Mouse (Mus musculus) MEL (cell line): ENCODE results near the gene Drd3. TPM values are rescaled to one million over a fixed set of nuclear protein-coding genes. Genes with fewer than 3 reads are reported as not detected.

Experiments
- DNase-seq: peaks from one replicate; pipeline ENCODE4 v3.0.0; 2011; ENCODE audit warnings: low read depth, low spot score
- H3K27ac ChIP-seq: 2 replicates; pipeline ENCODE4 v1.5.1; 2012; ENCODE audit warnings: low read depth, mild to moderate bottlenecking, control low read depth, low read length, moderate library complexity; ENCODE audit not compliant: control insufficient read depth
- H3K27me3 ChIP-seq, 2 experiments: fragments of 150-350 bp in 1 of 2; sonication (generic) in 1 of 2; 2 replicates each; pipeline ENCODE4 v1.6.1; 2012; ENCODE audit warnings: low read length in 2 of 2, mild to moderate bottlenecking in 2 of 2, improper control_type of control experiment in 1 of 2, moderate library complexity in 1 of 2; ENCODE audit not compliant: insufficient read depth in 2 of 2, control insufficient read depth in 1 of 2
- H3K36me3 ChIP-seq, 2 experiments: 2 replicates each; pipeline ENCODE4 v1.6.1; 2012 to 2014; ENCODE audit warnings: low read length in 2 of 2, improper control_type of control experiment in 1 of 2, inconsistent platforms in 1 of 2, mild to moderate bottlenecking in 1 of 2; ENCODE audit not compliant: insufficient read depth in 2 of 2, control insufficient read depth in 1 of 2
- H3K4me1 ChIP-seq, 2 experiments: fragments of 150-350 bp in 1 of 2; sonication (generic) in 1 of 2; 2 replicates each; pipeline ENCODE4 v1.6.1; 2012; ENCODE audit warnings: low read length in 2 of 2, improper control_type of control experiment in 1 of 2, mild to moderate bottlenecking in 1 of 2; ENCODE audit not compliant: insufficient read depth in 2 of 2, control insufficient read depth in 1 of 2
- H3K4me3 ChIP-seq, 2 experiments: fragments of 150-350 bp in 1 of 2; sonication (generic) in 1 of 2; 2 replicates each; pipeline ENCODE4 v1.5.1; 2012; ENCODE audit warnings: low read depth in 2 of 2, low read length in 2 of 2, mild to moderate bottlenecking in 2 of 2, moderate library complexity in 2 of 2, control low read depth in 1 of 2, improper control_type of control experiment in 1 of 2; ENCODE audit not compliant: control insufficient read depth in 1 of 2, insufficient read depth in 1 of 2
- H3K79me2 ChIP-seq: 2 replicates; pipeline ENCODE4 v1.6.1; 2012; ENCODE audit warnings: mild to moderate bottlenecking, low read length, moderate library complexity; ENCODE audit not compliant: control insufficient read depth, poor library complexity, insufficient read depth
- H3K9ac ChIP-seq: 2 replicates; pipeline ENCODE4 v1.6.1; 2012; ENCODE audit warnings: low read depth, mild to moderate bottlenecking, control low read depth, low read length, moderate library complexity; ENCODE audit not compliant: control insufficient read depth, poor library complexity, severe bottlenecking
- H3K9me3 ChIP-seq: fragments of 150-350 bp; sonication (generic); replicated peaks from 2 replicates; pipeline ENCODE4 v1.6.1; 2012; ENCODE audit warnings: mild to moderate bottlenecking, low read length, improper control_type of control experiment, moderate library complexity; ENCODE audit not compliant: insufficient read depth
- BHLHE40 ChIP-seq: IDR thresholded peaks from 2 replicates; pipeline ENCODE4 v1.6.1; 2012; ENCODE audit warnings: low read depth, mild to moderate bottlenecking, inconsistent platforms, low read length, improper control_type of control experiment, borderline replicate concordance
- CHD1 ChIP-seq: IDR thresholded peaks from 2 replicates; pipeline ENCODE4 v1.6.1; 2012; ENCODE audit warnings: low read depth, mild to moderate bottlenecking, inconsistent platforms, low read length, improper control_type of control experiment
- CHD2 ChIP-seq: IDR thresholded peaks from 2 replicates; pipeline ENCODE4 v1.6.1; 2011; ENCODE audit warnings: low read length, improper control_type of control experiment
- ELF1 ChIP-seq: IDR thresholded peaks from 2 replicates; pipeline ENCODE4 v1.6.1; 2014; ENCODE audit warnings: low read depth, mild to moderate bottlenecking, inconsistent platforms, low read length, improper control_type of control experiment, moderate library complexity
- HCFC1 ChIP-seq: IDR thresholded peaks from 2 replicates; pipeline ENCODE4 v1.6.1; 2012; ENCODE audit warnings: low read depth, mild to moderate bottlenecking, inconsistent platforms, low read length, improper control_type of control experiment, moderate library complexity
- MAFK ChIP-seq: IDR thresholded peaks from 2 replicates; pipeline ENCODE4 v1.6.1; 2011; ENCODE audit warnings: low read depth, mild to moderate bottlenecking, low read length, improper control_type of control experiment, borderline replicate concordance
- MAX ChIP-seq: IDR thresholded peaks from 2 replicates; pipeline ENCODE4 v1.6.1; 2011; ENCODE audit warnings: low read length, improper control_type of control experiment
- MXI1 ChIP-seq: IDR thresholded peaks from 2 replicates; pipeline ENCODE4 v1.6.1; 2011; ENCODE audit warnings: mild to moderate bottlenecking, low read depth, low read length, improper control_type of control experiment
- NELFE ChIP-seq: IDR thresholded peaks from 2 replicates; pipeline ENCODE4 v1.6.1; 2011; ENCODE audit warnings: low read depth, low read length, improper control_type of control experiment
- POLR2AphosphoS2 ChIP-seq: IDR thresholded peaks from 2 replicates; pipeline ENCODE4 v1.6.1; 2011; ENCODE audit warnings: low read length, improper control_type of control experiment
- SMC3 ChIP-seq: IDR thresholded peaks from 2 replicates; pipeline ENCODE4 v1.6.1; 2011; ENCODE audit warnings: low read depth, low read length, improper control_type of control experiment
- USF1 ChIP-seq: IDR thresholded peaks from 2 replicates; pipeline ENCODE4 v1.6.1; 2014; ENCODE audit warnings: low read depth, mild to moderate bottlenecking, inconsistent platforms, low read length, improper control_type of control experiment, moderate library complexity
- USF2 ChIP-seq, 2 experiments: IDR thresholded peaks; 2 replicates each; pipeline ENCODE4 v1.6.1; 2011 to 2012; ENCODE audit warnings: improper control_type of control experiment in 2 of 2, low read length in 2 of 2, borderline replicate concordance in 1 of 2, inconsistent platforms in 1 of 2, low read depth in 1 of 2, mild to moderate bottlenecking in 1 of 2; ENCODE audit not compliant: insufficient read depth in 1 of 2
- ZKSCAN1 ChIP-seq: IDR thresholded peaks from 2 replicates; pipeline ENCODE4 v1.6.1; 2012; ENCODE audit warnings: low read depth, mild to moderate bottlenecking, inconsistent platforms, low read length, improper control_type of control experiment, moderate library complexity
- ZMIZ1 ChIP-seq: IDR thresholded peaks from 2 replicates; pipeline ENCODE4 v1.6.1; 2012; ENCODE audit warnings: low read depth, mild to moderate bottlenecking, inconsistent platforms, low read length, improper control_type of control experiment, moderate library complexity
- ZNF384 ChIP-seq: IDR thresholded peaks from 2 replicates; pipeline ENCODE4 v1.6.1; 2012; ENCODE audit warnings: low read depth, mild to moderate bottlenecking, inconsistent platforms, low read length, improper control_type of control experiment
- polyA plus RNA-seq, 2 experiments: library from polyadenylated mRNA; stranded (reverse) in 1 of 2; unstranded in 1 of 2; fragments of >175 nt in 1 of 2; fragments of >200 nt in 1 of 2; gene quantifications; 2 replicates each; pipeline versions ENCODE4 v1.2.1 to v1.2.4; 2012; ENCODE audit warnings: low replicate concordance in 2 of 2, low read depth in 1 of 2; ENCODE audit not compliant: insufficient read length in 2 of 2, insufficient read depth in 1 of 2, missing spikeins in 1 of 2
- total RNA-seq: library from RNA; depleted of rRNA; stranded (reverse); fragments of 300-350 nt; gene quantifications from 2 replicates; pipeline ENCODE4 v1.2.3, GENCODE M21; 2012

Gene Drd3
- total and polyA plus RNA-seq, 3 experiments, result not detected

GRCm38 (mm10) chr16:43710134-43710475 lies 43.7 kb upstream of the Drd3 start:
- H3K4me3 ChIP-seq, result peak overlapping the region; percentile 68 to 83

GRCm38 (mm10) chr16:43710651-43711050 lies 43.2 kb upstream of the Drd3 start:
- TF ChIP-seq ZNF384 (0 out of 2 replicates have a peak, but pooled peaks have one; percentile 20), USF2 (IDR thresholded peaks at IDR 0.05; ENCODE audit: borderline replicate concordance in 1 of 2, insufficient read depth in 1 of 2, low read depth in 1 of 2, low read length in 2 of 2) (no peak), ZMIZ1 (no peak), BHLHE40 (0 out of 2 replicates have a peak, but pooled peaks have one; percentile 27), MAX (no peak), MAFK (no peak), SMC3 (no peak), POLR2AphosphoS2 (no peak), USF1 (peak; percentile 78), CHD1 (no peak), HCFC1 (no peak), MXI1 (no peak), ZKSCAN1 (no peak), ELF1 (no peak), CHD2 (no peak)
- H3K36me3 ChIP-seq, result peaks cover 0 to 9% of the 10 kb centered on the region in 2 experiments; a peak in 2 of 4 replicates
- H3K9ac ChIP-seq, result peak overlapping the region; percentile 5; the same call in 1 of the 2 replicates
- no peak overlapping the region for H3K27ac ChIP-seq
- H3K79me2 ChIP-seq, result no peaks in the 10 kb centered on the region
- peaks cover 6 to 26% of the 10 kb centered on the region in 2 experiments for H3K4me1 ChIP-seq
- DNase-seq, result peak; percentile 52
- H3K9me3 ChIP-seq, result no peaks in the 10 kb centered on the region
- H3K4me3 ChIP-seq, result peak overlapping the region in 1 of 2 experiments; percentile 68; a peak in 2 of 4 replicates
- no peaks in the 10 kb centered on the region for H3K27me3 ChIP-seq

More at GRCm38 (mm10) chr16:43710134-43710475, 43.7 kb upstream of the Drd3 start:
- peaks cover 4 to 25% of the 10 kb centered on the region in 2 experiments; a peak in 3 of 4 replicates for H3K4me1 ChIP-seq
- TF ChIP-seq NELFE (no peak), CHD2 (no peak)
- no peaks in the 10 kb centered on the region for H3K9me3 ChIP-seq
- no peak for DNase-seq
- no peaks in the 10 kb centered on the region for H3K79me2 ChIP-seq
- peaks cover 0 to 4% of the 10 kb centered on the region in 2 experiments; a peak in 2 of 4 replicates for H3K36me3 ChIP-seq
- no peaks in the 10 kb centered on the region for H3K27me3 ChIP-seq
- peak overlapping the region; percentile 66; the same call in 1 of the 2 replicates for H3K9ac ChIP-seq
- H3K27ac ChIP-seq, result no peak overlapping the region
